ENCODE assay signal across 9 mouse cellular contexts in genomic region chr6:30477210-30477714, GRCm38 (mm10). TPM values are rescaled to one million over a fixed set of nuclear protein-coding genes. Genes with fewer than 3 reads are reported as not detected.
A peak's percentile ranks its signal among the peaks of the same experiment; 100 is the strongest.
DNase-seq lines count a peak whose midpoint lies in the region; ATAC-seq lines count a peak whose summit lies in the region.
"Had no signal": no experiment of that assay in that cellular context is flagged by ENCODE, and none has a peak within 500 bp of the region (broad histone marks: within the 10 kb centered on the region; RNA-seq: fewer than 3 reads in every experiment).

No protein-coding gene starts in this region.

- WGBS in liver, embryonic 15.5 days (ENCODE audit: insufficient replicate concordance) = 68% methylated on average over 8 of the region's 8 CpGs

- H3K4me3 ChIP-seq in liver, embryonic 15.5 days (replicated peaks) = no peak overlapping the region

- no peak overlapping the region for H3K9ac ChIP-seq in liver, embryonic 15.5 days
- H3K9ac ChIP-seq: hindbrain, embryonic 14.5 days had no signal

- H3K36me3 ChIP-seq in liver, embryonic 15.5 days (replicated peaks) = peaks cover 44% of the 10 kb centered on the region

- DNase-seq in left cerebral cortex, postnatal 4 days = peak; percentile 66
- DNase-seq in left cerebral cortex, adult 9 months (ENCODE audit: low spot score in 2 of 2) = no peak
- DNase-seq in cerebellum, adult 18-20 months = peak; percentile 65 to 73
- peak; percentile 57 for DNase-seq in cerebellum, postnatal 36 days
- no peak for DNase-seq in layer of hippocampus, adult 9-10 months (ENCODE audit: low spot score)
- DNase-seq in kidney, postnatal 4 days = no peak
- DNase-seq: adrenal gland, adult 2 months had no signal

- peak; percentile 58 for ATAC-seq in liver, embryonic 15.5 days (ENCODE audit: insufficient read depth)

- H3K4me2 ChIP-seq in liver, embryonic 15.5 days = no peak overlapping the region
- H3K4me2 ChIP-seq: hindbrain, embryonic 14.5 days had no signal

- peaks cover 3% of the 10 kb centered on the region for H3K4me1 ChIP-seq in liver, embryonic 15.5 days (replicated peaks)

- intact Hi-C loops in left cerebral cortex, postnatal 4 days (cut with DNase I) = loop anchor here (10.0 kb wide), 1 partner anchor 68 kb away; the partner anchor contains the start of gene Cpa2

- H3K9me3 ChIP-seq in liver, embryonic 15.5 days (replicated peaks) = no peaks in the 10 kb centered on the region

- no peaks in the 10 kb centered on the region for H3K27me3 ChIP-seq in liver, embryonic 15.5 days

- H3K27ac ChIP-seq in liver, embryonic 15.5 days (replicated peaks) = no peak overlapping the region; the same call in 1 of the 2 replicates
- H3K27ac ChIP-seq: hindbrain, embryonic 14.5 days had no signal

RNA-seq across cellular contexts. Expression of gene Tmem209, which starts 32.3 kb away (rescaled TPM):
- total RNA-seq in left cerebral cortex, postnatal 4 days (2021) = 10 to 100 TPM; 17.7 to 19.7 TPM
- polyA plus RNA-seq in liver, embryonic 15.5 days (2015; fragmentation: Nextera tagmentation; extraction: Ambion mirVana) = 19.2 and 19.4 TPM in 2 replicates

RNA-seq across cellular contexts. Expression of gene Ssmem1, which starts 32.4 kb away (rescaled TPM):
- 1 to 10 TPM in 1 of 2 experiments, under 1 TPM in 1; 0.56 to 1.2 TPM for total RNA-seq in left cerebral cortex, postnatal 4 days (2021)
- polyA plus RNA-seq in liver, embryonic 15.5 days (2015; fragmentation: Nextera tagmentation; extraction: Ambion mirVana) = 0.14 and 0.21 TPM in 2 replicates
- polyA plus RNA-seq: adrenal gland, adult 2 months had no signal

Comparison
In these comparisons a context has a peak if more than half of its experiments do, and no peak if none do; other contexts are left out.
1. DNase-seq: peak in left cerebral cortex, postnatal 4 days (single experiment), cerebellum, adult 18-20 months (2 of 2) and cerebellum, postnatal 36 days (2 of 2); none in left cerebral cortex, adult 9 months (0 of 2), layer of hippocampus, adult 9-10 months (single experiment) and kidney, postnatal 4 days (0 of 2).